Mouse (Mus musculus) heart, postnatal 0 days (tissue): ENCODE measurements around the gene Rab11fip5.

Source experiments
- CTCF ChIP-seq: IDR thresholded peaks from 2 replicates; pipeline ENCODE4 v1.5.1; 2016; ENCODE audit warnings: antibody characterized with exemption, control low read depth, low read depth
- EP300 ChIP-seq: IDR thresholded peaks from 2 replicates; pipeline ENCODE4 v1.6.1; 2016; ENCODE audit warnings: antibody characterized with exemption, low read depth

GRCm38 (mm10) chr6:85348133-85348532, 26.3 kb downstream of the Rab11fip5 start:
- TF ChIP-seq CTCF (no peak), EP300 (no peak)
